Mouse (Mus musculus): ENCODE measurements around the gene Glmn.

DNA sequence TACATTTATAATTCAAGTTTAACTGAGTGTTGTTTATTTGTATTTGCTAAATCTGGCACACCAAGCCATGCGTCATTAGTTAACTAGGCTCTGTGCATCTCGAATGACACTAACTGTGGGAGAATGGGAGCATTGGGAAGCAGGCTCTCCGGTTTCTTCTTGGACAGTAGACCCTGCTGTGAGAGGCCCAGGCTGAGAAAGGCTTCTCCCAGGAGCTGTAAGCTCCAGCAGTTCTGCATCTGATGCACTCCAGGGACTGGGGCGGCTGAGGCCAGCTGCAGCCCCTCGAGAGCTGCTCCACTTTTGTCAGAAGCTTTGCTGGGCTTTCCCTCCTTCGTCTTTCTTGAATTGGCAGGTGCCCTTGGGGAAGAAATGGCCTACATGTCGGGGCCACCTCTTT lies 56.0 kb downstream of the Glmn start:
- no peak for TF ChIP-seq EP300 (IDR thresholded peaks at IDR 0.05; ENCODE audit: low read depth)
- TF ChIP-seq CTCF (IDR thresholded peaks at IDR 0.05; ENCODE audit: low read depth): no peak

Measured in heart, postnatal 0 days (tissue).